Mouse (Mus musculus): ENCODE results near the gene Grk4. TPM values are rescaled to one million over a fixed set of nuclear protein-coding genes. Genes with fewer than 3 reads are reported as not detected.

The Grk4 gene
- polyA plus RNA-seq, 1 experiment from 2014 or later, result 3.4 TPM

DNA sequence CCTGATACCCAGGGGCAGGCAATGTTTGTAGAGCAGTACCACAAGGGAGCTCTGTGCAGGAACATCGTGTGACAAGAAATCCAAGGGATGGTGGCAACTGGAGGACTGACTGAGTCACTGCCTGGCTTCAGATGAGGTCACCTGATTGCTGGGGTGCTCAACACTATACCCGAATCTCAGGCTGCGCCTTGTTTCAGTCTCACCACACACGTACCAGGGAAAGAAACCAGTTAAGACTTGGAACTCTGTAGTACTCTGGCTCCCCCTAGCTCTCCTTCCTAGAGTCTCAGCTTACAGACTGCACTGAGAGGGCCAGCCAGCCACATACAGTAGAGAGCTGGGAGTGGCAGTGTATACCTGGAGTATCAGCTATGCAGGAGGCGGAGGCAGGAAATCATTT lies 17.2 kb upstream of the Grk4 start:
- no peaks in the 10 kb centered on the region for H3K9me3 ChIP-seq (ENCODE audit: control insufficient read depth, low read length)
- no peak overlapping the region for H3K4me2 ChIP-seq (replicated peaks)
- no peaks in the 10 kb centered on the region for H3K4me1 ChIP-seq (replicated peaks; ENCODE audit: control insufficient read depth, insufficient read depth, low read length)
- DNase-seq (ENCODE audit: low spot score), result peak; percentile 64
- peak; percentile 71; the same call in 1 of the 2 replicates for ATAC-seq (ENCODE audit: low FRiP score)
- WGBS, result 77% methylated on average over 5 of the region's 5 CpGs
- H3K36me3 ChIP-seq (replicated peaks; ENCODE audit: control insufficient read depth, insufficient read depth), result peaks cover 94% of the 10 kb centered on the region
- H3K4me3 ChIP-seq (replicated peaks; ENCODE audit: low read length), result no peak overlapping the region
- no peak overlapping the region for H3K27ac ChIP-seq
- no peaks in the 10 kb centered on the region for H3K27me3 ChIP-seq (ENCODE audit: control insufficient read depth, insufficient read depth, low read length)
- no peak overlapping the region for H3K9ac ChIP-seq

DNA sequence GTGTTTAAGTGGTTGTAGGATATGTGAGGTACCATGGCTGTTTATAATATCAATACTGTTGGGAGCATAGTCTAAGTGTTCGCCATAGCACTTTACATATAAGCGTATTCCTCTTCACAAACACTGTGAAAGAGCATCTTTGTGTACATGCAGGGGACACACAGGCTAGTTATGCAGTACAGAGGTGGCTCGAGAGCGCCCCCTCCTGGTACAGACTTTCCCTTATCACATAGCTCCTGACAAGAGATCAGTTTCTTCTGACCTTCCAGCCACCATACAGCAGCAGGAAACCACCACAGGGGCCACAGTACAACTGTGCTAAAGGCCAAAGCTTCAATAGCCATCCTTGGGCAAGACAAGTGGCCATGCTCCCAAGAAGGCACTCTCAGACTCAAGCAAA lies 12.6 kb upstream of the Grk4 start:
- Histone ChIP-seq H3K27me3 (ENCODE audit: control insufficient read depth, insufficient read depth, low read length) (no peaks in the 10 kb centered on the region), H3K36me3 (replicated peaks; ENCODE audit: control insufficient read depth, insufficient read depth) (peaks cover 100% of the 10 kb centered on the region), H3K9me3 (ENCODE audit: control insufficient read depth, low read length) (no peaks in the 10 kb centered on the region), H3K4me3 (replicated peaks; ENCODE audit: low read length) (no peak overlapping the region), H3K4me2 (replicated peaks) (no peak overlapping the region), H3K9ac (no peak overlapping the region), H3K27ac (no peak overlapping the region), H3K4me1 (replicated peaks; ENCODE audit: control insufficient read depth, insufficient read depth, low read length) (no peaks in the 10 kb centered on the region)
- DNase-seq (ENCODE audit: low spot score) (peak; percentile 76), ATAC-seq (ENCODE audit: low FRiP score) (no peak)
- WGBS, result 51% methylated on average over 4 of the region's 4 CpGs

DNA sequence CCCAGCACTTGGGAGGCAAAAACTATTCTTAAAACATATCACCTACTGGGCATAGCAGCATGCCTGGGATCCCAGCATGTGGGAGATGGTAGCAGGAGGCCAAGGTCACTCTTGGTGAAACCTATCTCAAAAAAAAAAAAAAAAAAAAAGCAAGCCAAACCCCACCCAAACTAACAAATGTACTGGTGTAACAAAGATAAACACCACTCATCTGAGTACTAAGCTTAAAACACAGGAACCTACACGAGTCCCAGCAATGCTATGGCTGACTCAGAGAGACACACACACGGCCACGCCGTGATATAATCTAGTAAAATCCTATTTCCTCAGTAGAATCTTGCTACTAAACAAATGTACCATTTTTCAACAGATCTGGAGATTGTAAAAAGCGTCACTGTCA lies 7.2 kb upstream of the Grk4 start:
- H3K9me3 ChIP-seq (ENCODE audit: control insufficient read depth, low read length), result no peaks in the 10 kb centered on the region
- H3K9ac ChIP-seq, result no peak overlapping the region
- H3K4me1 ChIP-seq (replicated peaks; ENCODE audit: control insufficient read depth, insufficient read depth, low read length), result no peaks in the 10 kb centered on the region
- no peak overlapping the region for H3K4me2 ChIP-seq (replicated peaks)
- over 99% methylated on average over 5 of the region's 5 CpGs for WGBS
- DNase-seq (ENCODE audit: low spot score) (no peak), ATAC-seq (ENCODE audit: low FRiP score) (no peak)
- no peak overlapping the region for H3K4me3 ChIP-seq (replicated peaks; ENCODE audit: low read length)
- H3K36me3 ChIP-seq (replicated peaks; ENCODE audit: control insufficient read depth, insufficient read depth), result peaks cover 94% of the 10 kb centered on the region
- H3K27me3 ChIP-seq (ENCODE audit: control insufficient read depth, insufficient read depth, low read length), result no peaks in the 10 kb centered on the region
- H3K27ac ChIP-seq, result no peak overlapping the region

GRCm38 (mm10) chr5:34654881-34655280 lies 5.3 kb upstream of the Grk4 start:
- Histone ChIP-seq H3K27me3 (ENCODE audit: control insufficient read depth, insufficient read depth, low read length) (no peaks in the 10 kb centered on the region), H3K4me3 (replicated peaks; ENCODE audit: low read length) (no peak overlapping the region), H3K4me2 (replicated peaks) (no peak overlapping the region), H3K4me1 (replicated peaks; ENCODE audit: control insufficient read depth, insufficient read depth, low read length) (peaks cover 8% of the 10 kb centered on the region), H3K9me3 (ENCODE audit: control insufficient read depth, low read length) (no peaks in the 10 kb centered on the region), H3K36me3 (replicated peaks; ENCODE audit: control insufficient read depth, insufficient read depth) (peaks cover 75% of the 10 kb centered on the region), H3K9ac (no peak overlapping the region), H3K27ac (no peak overlapping the region)
- 87% methylated on average over 9 of the region's 9 CpGs for WGBS
- DNase-seq (ENCODE audit: low spot score) (no peak), ATAC-seq (ENCODE audit: low FRiP score) (no peak)

- no peaks in the 10 kb centered on the region for H3K9me3 ChIP-seq (ENCODE audit: control insufficient read depth, low read length)
- H3K4me3 ChIP-seq (replicated peaks; ENCODE audit: low read length), result no peak overlapping the region
- no peak overlapping the region for H3K9ac ChIP-seq
- H3K36me3 ChIP-seq (replicated peaks; ENCODE audit: control insufficient read depth, insufficient read depth), result peaks cover 49% of the 10 kb centered on the region
- no peak overlapping the region for H3K27ac ChIP-seq
- no peaks in the 10 kb centered on the region for H3K27me3 ChIP-seq (ENCODE audit: control insufficient read depth, insufficient read depth, low read length)
- DNase-seq (ENCODE audit: low spot score) (no peak), ATAC-seq (ENCODE audit: low FRiP score) (no peak)
- WGBS, result 96% methylated on average over 8 of the region's 8 CpGs
- H3K4me1 ChIP-seq (replicated peaks; ENCODE audit: control insufficient read depth, insufficient read depth, low read length), result peaks cover 8% of the 10 kb centered on the region
- no peak overlapping the region for H3K4me2 ChIP-seq (replicated peaks)
Measured at GRCm38 (mm10) chr5:34657556-34657955, 2.6 kb upstream of the Grk4 start.

DNA sequence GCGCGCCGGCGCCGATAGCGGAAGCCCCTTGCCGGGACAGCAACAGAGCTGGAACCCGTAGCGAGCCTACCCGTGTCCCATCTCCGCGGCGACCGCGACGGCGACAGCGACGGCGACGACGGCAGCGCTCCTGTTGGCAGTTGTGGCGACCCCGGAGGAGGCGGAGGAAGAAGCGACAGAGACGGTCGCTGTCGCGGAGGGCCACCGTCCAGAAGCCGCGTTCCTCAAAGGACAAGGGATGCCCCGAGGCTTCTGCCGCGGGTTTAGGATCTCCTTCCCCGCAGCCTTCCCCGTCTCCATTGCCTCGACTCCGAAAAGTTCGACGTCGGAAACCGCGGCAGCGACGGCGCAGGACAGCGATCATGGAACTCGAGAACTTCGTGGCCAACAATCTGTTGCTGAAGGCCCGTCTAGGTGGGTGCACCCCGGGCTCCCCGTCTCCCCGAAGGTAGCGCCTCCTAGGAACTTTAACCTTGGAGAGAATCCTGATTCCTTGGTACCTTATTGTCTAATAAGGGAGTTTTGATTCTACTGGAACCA lies 482 bp downstream of the Grk4 start:
- Histone ChIP-seq H3K4me3 (replicated peaks; ENCODE audit: low read length) (peak overlapping the region; percentile 63), H3K4me2 (replicated peaks) (peak overlapping the region; percentile 60), H3K36me3 (replicated peaks; ENCODE audit: control insufficient read depth, insufficient read depth) (peaks cover 18% of the 10 kb centered on the region), H3K9me3 (ENCODE audit: control insufficient read depth, low read length) (no peaks in the 10 kb centered on the region), H3K4me1 (replicated peaks; ENCODE audit: control insufficient read depth, insufficient read depth, low read length) (peaks cover 8% of the 10 kb centered on the region), H3K9ac (peak overlapping the region; percentile 55), H3K27ac (peak overlapping the region; percentile 79), H3K27me3 (ENCODE audit: control insufficient read depth, insufficient read depth, low read length) (no peaks in the 10 kb centered on the region)
- DNase-seq (ENCODE audit: low spot score), result peak; percentile 44
- ATAC-seq (ENCODE audit: low FRiP score), result no peak; the same call in 1 of the 2 replicates
- WGBS, result under 1% methylated on average over 57 of the region's 57 CpGs

DNA sequence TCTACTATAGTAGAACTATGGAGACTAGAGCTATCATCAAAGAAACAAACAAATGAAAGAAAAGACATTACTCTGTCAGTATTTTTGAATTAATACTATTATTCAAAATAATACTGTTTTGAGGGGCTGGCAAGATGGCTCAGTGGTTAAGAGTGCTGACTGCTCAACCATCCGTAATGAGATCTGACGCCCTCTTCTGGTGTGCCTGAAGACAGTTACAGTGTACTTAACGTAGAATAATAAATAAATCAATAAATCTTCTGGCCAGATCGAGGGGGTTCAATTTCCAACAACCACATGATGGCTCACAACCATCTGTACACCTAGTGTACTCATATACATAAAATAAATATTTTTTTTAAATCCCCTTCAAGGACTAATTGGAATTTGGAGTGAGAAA lies 1.7 kb downstream of the Grk4 start:
- no peaks in the 10 kb centered on the region for H3K9me3 ChIP-seq (ENCODE audit: control insufficient read depth, low read length)
- H3K4me3 ChIP-seq (replicated peaks; ENCODE audit: low read length), result no peak overlapping the region
- H3K27me3 ChIP-seq (ENCODE audit: control insufficient read depth, insufficient read depth, low read length), result no peaks in the 10 kb centered on the region
- no peak overlapping the region for H3K27ac ChIP-seq
- no peak overlapping the region for H3K4me2 ChIP-seq (replicated peaks)
- H3K4me1 ChIP-seq (replicated peaks; ENCODE audit: control insufficient read depth, insufficient read depth, low read length), result peaks cover 8% of the 10 kb centered on the region
- ATAC-seq (ENCODE audit: low FRiP score) (no peak), DNase-seq (ENCODE audit: low spot score) (no peak)
- 81% methylated on average over 4 of the region's 4 CpGs for WGBS
- no peak overlapping the region for H3K9ac ChIP-seq
- peaks cover 7% of the 10 kb centered on the region; the same call in 1 of the 2 replicates for H3K36me3 ChIP-seq (replicated peaks; ENCODE audit: control insufficient read depth, insufficient read depth)

DNA sequence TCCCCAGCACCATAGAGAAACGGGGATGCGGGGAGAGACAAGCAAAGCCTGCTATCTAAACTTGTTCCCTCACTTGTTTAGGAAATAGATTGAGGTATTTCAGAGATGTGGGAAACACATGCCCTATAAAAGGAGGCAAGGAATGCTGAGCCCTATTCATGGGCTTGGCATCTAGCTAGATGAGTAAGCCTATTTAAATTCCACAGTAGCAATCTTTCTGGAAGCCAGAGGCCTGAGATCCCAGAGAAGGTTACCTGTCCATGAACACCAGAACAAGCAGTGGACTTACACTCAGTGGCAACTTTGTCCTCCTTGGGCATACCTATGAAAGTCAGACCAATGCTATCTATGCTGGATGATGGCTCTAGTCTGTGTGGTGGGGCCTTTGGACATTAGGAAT lies 3.1 kb downstream of the Grk4 start:
- H3K27me3 ChIP-seq (ENCODE audit: control insufficient read depth, insufficient read depth, low read length), result no peaks in the 10 kb centered on the region
- DNase-seq (ENCODE audit: low spot score), result no peak
- no peaks in the 10 kb centered on the region for H3K9me3 ChIP-seq (ENCODE audit: control insufficient read depth, low read length)
- no peak overlapping the region for H3K4me3 ChIP-seq (replicated peaks; ENCODE audit: low read length)
- no peak for ATAC-seq (ENCODE audit: low FRiP score)
- H3K27ac ChIP-seq, result no peak overlapping the region
- no peak overlapping the region for H3K9ac ChIP-seq
- WGBS, result 94% methylated on average over 2 of the region's 2 CpGs
- H3K4me1 ChIP-seq (replicated peaks; ENCODE audit: control insufficient read depth, insufficient read depth, low read length), result peaks cover 8% of the 10 kb centered on the region
- no peak overlapping the region for H3K4me2 ChIP-seq (replicated peaks)
- H3K36me3 ChIP-seq (replicated peaks; ENCODE audit: control insufficient read depth, insufficient read depth), result no peaks in the 10 kb centered on the region

- Histone ChIP-seq H3K4me3 (replicated peaks; ENCODE audit: low read length) (no peak overlapping the region), H3K27ac (no peak overlapping the region), H3K9ac (no peak overlapping the region), H3K36me3 (replicated peaks; ENCODE audit: control insufficient read depth, insufficient read depth) (no peaks in the 10 kb centered on the region), H3K4me2 (replicated peaks) (no peak overlapping the region), H3K9me3 (ENCODE audit: control insufficient read depth, low read length) (no peaks in the 10 kb centered on the region), H3K4me1 (replicated peaks; ENCODE audit: control insufficient read depth, insufficient read depth, low read length) (no peaks in the 10 kb centered on the region), H3K27me3 (ENCODE audit: control insufficient read depth, insufficient read depth, low read length) (no peaks in the 10 kb centered on the region)
- DNase-seq (ENCODE audit: low spot score) (no peak), ATAC-seq (ENCODE audit: low FRiP score) (no peak)
- WGBS, result 84% methylated on average over 2 of the region's 2 CpGs
Measured at GRCm38 (mm10) chr5:34669493-34669892, 9.3 kb downstream of the Grk4 start.

- ATAC-seq (ENCODE audit: low FRiP score) (no peak), DNase-seq (ENCODE audit: low spot score) (no peak)
- H3K9ac ChIP-seq, result no peak overlapping the region
- H3K4me3 ChIP-seq (replicated peaks; ENCODE audit: low read length), result no peak overlapping the region
- H3K27ac ChIP-seq, result no peak overlapping the region
- no peaks in the 10 kb centered on the region for H3K27me3 ChIP-seq (ENCODE audit: control insufficient read depth, insufficient read depth, low read length)
- H3K36me3 ChIP-seq (replicated peaks; ENCODE audit: control insufficient read depth, insufficient read depth), result no peaks in the 10 kb centered on the region
- H3K4me1 ChIP-seq (replicated peaks; ENCODE audit: control insufficient read depth, insufficient read depth, low read length), result no peaks in the 10 kb centered on the region
- WGBS, result 77% methylated on average over 4 of the region's 4 CpGs
- H3K4me2 ChIP-seq (replicated peaks), result no peak overlapping the region
- no peaks in the 10 kb centered on the region for H3K9me3 ChIP-seq (ENCODE audit: control insufficient read depth, low read length)
Measured at GRCm38 (mm10) chr5:34670280-34670679, 10.1 kb downstream of the Grk4 start.

All from hindbrain, embryonic 14.5 days (tissue).